Mouse (Mus musculus) MEL (cell line): ENCODE measurements around the gene Usp20.

Experiments used
- CHD2 ChIP-seq: IDR thresholded peaks from 2 replicates; pipeline ENCODE4 v1.6.1; 2011; ENCODE audit warnings: low read length, improper control_type of control experiment
- CTCF ChIP-seq, 3 experiments: IDR thresholded peaks in 2 of 3; conservative IDR thresholded peaks in 1 of 3; 2 replicates each; pipeline ENCODE4 v1.5.1; 2011 to 2012; ENCODE audit warnings: low read length in 3 of 3, low read depth in 2 of 3, mild to moderate bottlenecking in 2 of 3, improper control_type of control experiment in 1 of 3, inconsistent platforms in 1 of 3, mixed read lengths in 1 of 3, moderate library complexity in 1 of 3; ENCODE audit not compliant: control insufficient read depth in 1 of 3, insufficient read depth in 1 of 3, poor library complexity in 1 of 3, severe bottlenecking in 1 of 3
- EP300 ChIP-seq, 2 experiments: IDR thresholded peaks; 2 replicates each; pipeline ENCODE4 v1.6.1; 2011; ENCODE audit warnings: improper control_type of control experiment in 2 of 2, low read length in 2 of 2, low read depth in 1 of 2, mild to moderate bottlenecking in 1 of 2
- JUND ChIP-seq: IDR thresholded peaks from 2 replicates; pipeline ENCODE4 v1.6.1; 2011; ENCODE audit warnings: low read depth, mild to moderate bottlenecking, improper control_type of control experiment, low read length
- MAX ChIP-seq: IDR thresholded peaks from 2 replicates; pipeline ENCODE4 v1.6.1; 2011; ENCODE audit warnings: low read length, improper control_type of control experiment
- NELFE ChIP-seq: IDR thresholded peaks from 2 replicates; pipeline ENCODE4 v1.6.1; 2011; ENCODE audit warnings: low read depth, low read length, improper control_type of control experiment
- POLR2A ChIP-seq, 2 experiments: IDR thresholded peaks; 2 replicates each; pipeline ENCODE4 v1.6.1; 2011 to 2012; ENCODE audit warnings: low read length in 2 of 2, mild to moderate bottlenecking in 2 of 2, control low read depth in 1 of 2, improper control_type of control experiment in 1 of 2, low read depth in 1 of 2, moderate library complexity in 1 of 2; ENCODE audit not compliant: control insufficient read depth in 1 of 2, insufficient read depth in 1 of 2, poor library complexity in 1 of 2
- POLR2AphosphoS5 ChIP-seq: IDR thresholded peaks from 2 replicates; pipeline ENCODE4 v1.6.1; 2012; ENCODE audit warnings: low read depth, borderline replicate concordance, mild to moderate bottlenecking, inconsistent platforms, low read length, moderate library complexity, mixed read lengths
- TBP ChIP-seq: IDR thresholded peaks from 2 replicates; pipeline ENCODE4 v1.8.0; 2011; ENCODE audit warnings: low read depth, low read length, improper control_type of control experiment
- TCF12 ChIP-seq: IDR thresholded peaks from 2 replicates; pipeline ENCODE4 v1.6.1; 2014; ENCODE audit warnings: low read depth, mild to moderate bottlenecking, inconsistent platforms, low read length, improper control_type of control experiment, moderate library complexity

GRCm38 (mm10) chr2:30990221-30990620 is 8.1 kb downstream of the Usp20 start:
- TF ChIP-seq CHD2 (no peak), POLR2A (IDR thresholded peaks at IDR 0.05; ENCODE audit: control insufficient read depth in 1 of 2, insufficient read depth in 1 of 2, low read depth in 1 of 2, low read length in 2 of 2, poor library complexity in 1 of 2) (no peak), TCF12 (no peak), CTCF (IDR thresholded peaks at IDR 0.05 in 2 of 3, conservative IDR thresholded peaks at IDR 0.05 in 1 of 3; ENCODE audit: control insufficient read depth in 1 of 3, insufficient read depth in 1 of 3, low read depth in 2 of 3, low read length in 3 of 3, poor library complexity in 1 of 3, severe bottlenecking in 1 of 3) (no peak), POLR2AphosphoS5 (no peak), TBP (no peak), EP300 (IDR thresholded peaks at IDR 0.05; ENCODE audit: low read depth in 1 of 2, low read length in 2 of 2) (no peak), MAX (no peak), JUND (no peak), NELFE (no peak)
